Mouse (Mus musculus) G1E (cell line): ENCODE results near the gene Cdiptos.

Experiments
- CTCF ChIP-seq: IDR thresholded peaks from 2 replicates; pipeline ENCODE4 v1.5.1; 2012; ENCODE audit warnings: low read depth, low read length, inconsistent platforms, mixed read lengths
- GATA1 ChIP-seq: IDR thresholded peaks from 2 replicates; pipeline ENCODE4 v1.6.1; 2012; ENCODE audit warnings: borderline replicate concordance, low read length, inconsistent platforms, mixed read lengths
- TAL1 ChIP-seq: conservative IDR thresholded peaks from 2 replicates; pipeline ENCODE4 v1.6.1; 2012; ENCODE audit warnings: low read depth, low read length, inconsistent platforms, mixed read lengths

DNA sequence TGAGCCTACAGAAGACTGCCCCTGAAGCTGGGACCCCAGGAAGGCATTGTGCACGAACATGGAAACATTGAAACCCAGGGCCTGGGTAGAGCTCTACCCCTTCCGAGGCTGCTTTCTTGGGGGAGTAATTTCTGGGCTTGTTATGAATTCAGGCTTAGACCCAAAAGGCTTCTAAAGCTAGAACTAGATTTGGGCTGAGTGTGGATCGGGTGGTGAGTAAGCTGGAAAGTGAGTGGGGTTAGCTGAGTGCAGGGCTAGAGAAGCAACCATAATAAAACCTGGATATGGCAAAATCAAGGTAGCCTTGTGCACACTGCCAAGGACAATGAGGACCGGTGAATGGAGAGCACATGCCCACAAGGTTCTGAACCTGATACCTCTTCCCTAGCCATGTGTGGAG lies 13.9 kb downstream of the Cdiptos start:
- TF ChIP-seq CTCF, result no peak
- no peak for TF ChIP-seq GATA1
- no peak for TF ChIP-seq TAL1
